Mouse (Mus musculus) heart, postnatal 0 days (tissue): ENCODE data around the gene Efna5.

Experiments used
- CTCF ChIP-seq: IDR thresholded peaks from 2 replicates; pipeline ENCODE4 v1.5.1; 2016; ENCODE audit warnings: antibody characterized with exemption, control low read depth, low read depth
- EP300 ChIP-seq: IDR thresholded peaks from 2 replicates; pipeline ENCODE4 v1.6.1; 2016; ENCODE audit warnings: antibody characterized with exemption, low read depth

GRCm38 (mm10) chr17:62557215-62557614 is 323.9 kb downstream of the Efna5 start:
- TF ChIP-seq CTCF (no peak), EP300 (no peak)
